Mouse (Mus musculus) regulatory T cell (primary cell): ENCODE results near the gene Mettl7a3.
"Not testable (repeated sequence)": the region's sequence is repeated elsewhere in the genome, so short reads cannot be mapped to it uniquely, and the experiment has no call there.

Experiments used
- in situ Hi-C: fragments of 300-600 bp; cut with MboI, MseI; formaldehyde crosslinking; loops from one replicate; pipeline ENCODE4 v1.15.1; 2025; ENCODE audit warnings: high pct_unique_total_duplicates

Mettl7a3 gene

GRCm38 (mm10) chr15:100329336-100329735 lies 5.4 kb upstream of the Mettl7a3 start:
- in situ Hi-C loops, result not testable (repeated sequence)

GRCm38 (mm10) chr15:100330739-100331138 lies 4.0 kb upstream of the Mettl7a3 start:
- in situ Hi-C loops, result loop anchor here (5.0 kb wide), 1 partner anchor 47 kb away; no protein-coding TSS in a partner anchor

GRCm38 (mm10) chr15:100332077-100332961 lies 2.4 kb upstream of the Mettl7a3 start:
- in situ Hi-C loops, result loop anchor here (5.0 kb wide), 1 partner anchor 45 kb away; no protein-coding TSS in a partner anchor

GRCm38 (mm10) chr15:100337328-100337727 lies 2.6 kb downstream of the Mettl7a3 start:
- in situ Hi-C loops, result not testable (repeated sequence)

- in situ Hi-C loops, result not testable (repeated sequence)
Measured at GRCm38 (mm10) chr15:100337847-100338246, 3.1 kb downstream of the Mettl7a3 start.

- in situ Hi-C loops, result not testable (repeated sequence)
Measured at GRCm38 (mm10) chr15:100341314-100341980, 6.7 kb downstream of the Mettl7a3 start.

GRCm38 (mm10) chr15:100345484-100345883 lies 10.8 kb downstream of the Mettl7a3 start:
- in situ Hi-C loops, result no loop called here

GRCm38 (mm10) chr15:100346761-100347160 lies 12.0 kb downstream of the Mettl7a3 start:
- in situ Hi-C loops, result no loop called here

GRCm38 (mm10) chr15:100349496-100349895 lies 14.8 kb downstream of the Mettl7a3 start:
- in situ Hi-C loops, result no loop called here

- in situ Hi-C loops, result loop anchor here (25.0 kb wide), 1 partner anchor 89 kb away; no protein-coding TSS in a partner anchor
Measured at GRCm38 (mm10) chr15:100351501-100352060, 16.9 kb downstream of the Mettl7a3 start.

- in situ Hi-C loops, result loop anchor here (25.0 kb wide), 1 partner anchor 90 kb away; no protein-coding TSS in a partner anchor
Measured at GRCm38 (mm10) chr15:100352711-100353250, 18.1 kb downstream of the Mettl7a3 start, which contains the start of the genes Methig1 and Mettl7a2. Gene Methig1 (plus strand): TSS chr15:100353149. Gene Mettl7a2 (plus strand): TSS chr15:100353200.

- in situ Hi-C loops, result loop anchor here (25.0 kb wide), 1 partner anchor 91 kb away; no protein-coding TSS in a partner anchor
Measured at GRCm38 (mm10) chr15:100353399-100353798, 18.7 kb downstream of the Mettl7a3 start.

- in situ Hi-C loops, result loop anchor here (25.0 kb wide), 1 partner anchor 94 kb away; no protein-coding TSS in a partner anchor
Measured at GRCm38 (mm10) chr15:100355876-100356275, 21.1 kb downstream of the Mettl7a3 start.

GRCm38 (mm10) chr15:100364242-100364641 lies 29.5 kb downstream of the Mettl7a3 start, which contains the start of gene Higd1c:
Gene Higd1c (plus strand): TSS chr15:100364542.
- in situ Hi-C loops, result loop anchor here (10.0 to 25.0 kb wide), 2 partner anchors 102 to 161 kb away; no protein-coding TSS in a partner anchor

GRCm38 (mm10) chr15:100365967-100366366 lies 31.2 kb downstream of the Mettl7a3 start:
- in situ Hi-C loops, result loop anchor here (10.0 to 25.0 kb wide), 2 partner anchors 104 to 159 kb away; no protein-coding TSS in a partner anchor

- in situ Hi-C loops, result loop anchor here (10.0 to 25.0 kb wide), 2 partner anchors 105 to 158 kb away; no protein-coding TSS in a partner anchor
Measured at GRCm38 (mm10) chr15:100367119-100367518, 32.4 kb downstream of the Mettl7a3 start.

GRCm38 (mm10) chr15:100375066-100375465 lies 40.3 kb downstream of the Mettl7a3 start:
- in situ Hi-C loops, result loop anchor here (5.0 kb wide), 1 partner anchor 43 kb away; the partner anchor contains the start of gene Mettl7a3

GRCm38 (mm10) chr15:100377847-100378505 lies 43.2 kb downstream of the Mettl7a3 start:
- in situ Hi-C loops, result loop anchor here (5.0 kb wide), 1 partner anchor 46 kb away; the partner anchor contains the start of gene Mettl7a3

- in situ Hi-C loops, result loop anchor here (5.0 kb wide), 1 partner anchor 47 kb away; the partner anchor contains the start of gene Mettl7a3
Measured at GRCm38 (mm10) chr15:100379658-100380057, 44.9 kb downstream of the Mettl7a3 start.

- in situ Hi-C loops, result no loop called here
Measured at GRCm38 (mm10) chr15:100380104-100380503, 45.4 kb downstream of the Mettl7a3 start.
